Mouse (Mus musculus): ENCODE results near the gene Tas2r113. TPM values are rescaled to one million over a fixed set of nuclear protein-coding genes. Genes with fewer than 3 reads are reported as not detected.
"Not testable (repeated sequence)": the region's sequence is repeated elsewhere in the genome, so short reads cannot be mapped to it uniquely, and the experiment has no call there.

Tas2r113 gene
- not detected in 2 replicates for polyA plus RNA-seq (2014; fragmentation: Nextera tagmentation; extraction: Ambion mirVana)

DNA sequence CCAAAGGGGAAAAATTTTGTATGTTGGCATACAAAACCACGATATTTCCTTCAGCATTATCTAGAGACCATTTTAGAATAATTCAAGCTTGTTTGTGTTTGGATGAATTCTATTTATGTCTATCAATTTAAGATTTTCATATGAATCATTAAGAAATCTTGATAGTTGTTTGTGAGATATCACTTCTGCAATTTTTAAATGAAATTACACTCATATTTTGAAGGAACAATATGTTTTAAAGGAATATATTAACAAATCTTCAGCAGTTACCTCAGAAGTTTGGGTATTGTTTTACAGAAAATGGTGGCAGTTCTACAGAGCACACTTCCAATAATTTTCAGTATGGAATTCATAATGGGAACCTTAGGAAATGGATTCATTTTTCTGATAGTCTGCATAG is at the start of gene Tas2r113:
TSS of gene Tas2r113 (plus strand) at position 301 of the 400 bp plus-strand sequence.
- H3K27ac ChIP-seq = no peak within 1 kb of the TSS
- no peaks in the 10 kb centered on the region for H3K27me3 ChIP-seq (ENCODE audit: control insufficient read depth, insufficient read depth, low read length)
- DNase-seq (ENCODE audit: low spot score) = no peak
- no peak for ATAC-seq (ENCODE audit: low FRiP score)
- no peaks in the 10 kb centered on the region for H3K4me1 ChIP-seq (replicated peaks; ENCODE audit: control insufficient read depth, insufficient read depth, low read length)
- H3K9me3 ChIP-seq (ENCODE audit: control insufficient read depth, low read length) = no peaks in the 10 kb centered on the region
- WGBS = 73% methylated on average over 1 of the region's 1 CpGs
- no peak within 1 kb of the TSS for H3K4me3 ChIP-seq (replicated peaks; ENCODE audit: low read length)
- H3K9ac ChIP-seq = no peak within 1 kb of the TSS
- no peak within 1 kb of the TSS for H3K4me2 ChIP-seq (replicated peaks)
- H3K36me3 ChIP-seq (replicated peaks; ENCODE audit: control insufficient read depth, insufficient read depth) = no peaks in the 10 kb centered on the region

DNA sequence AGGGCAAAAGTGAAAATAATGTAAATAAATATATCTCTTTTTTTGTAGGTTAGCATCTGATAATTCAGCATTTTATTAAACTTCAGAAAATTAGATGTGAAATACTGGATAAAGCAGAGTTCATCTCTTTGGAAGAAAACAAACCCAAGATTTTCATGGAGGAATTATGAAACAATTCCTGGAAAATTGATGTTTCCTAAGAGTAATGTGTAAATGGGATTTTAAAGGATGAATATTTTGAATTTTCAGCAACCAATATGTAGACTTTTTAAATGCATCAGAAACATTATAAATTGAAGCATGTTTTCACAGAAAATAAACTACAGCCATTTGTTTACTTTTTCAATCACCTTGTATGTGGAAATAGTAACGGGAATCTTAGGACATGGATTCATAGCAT is 46.0 kb upstream of the Tas2r113 start, which contains the start of gene Tas2r123:
TSS of gene Tas2r123 (plus strand) at position 301 of the 400 bp plus-strand sequence.
- no peak within 1 kb of the TSS for H3K4me3 ChIP-seq (replicated peaks; ENCODE audit: low read length)
- H3K4me1 ChIP-seq (replicated peaks; ENCODE audit: control insufficient read depth, insufficient read depth, low read length) = no peaks in the 10 kb centered on the region
- WGBS = 90% methylated on average over 1 of the region's 1 CpGs
- H3K27ac ChIP-seq = no peak within 1 kb of the TSS
- no peak within 1 kb of the TSS for H3K9ac ChIP-seq
- ATAC-seq (ENCODE audit: low FRiP score) = no peak
- no peak for DNase-seq (ENCODE audit: low spot score)
- H3K4me2 ChIP-seq (replicated peaks) = no peak within 1 kb of the TSS
- no peaks in the 10 kb centered on the region for H3K27me3 ChIP-seq (ENCODE audit: control insufficient read depth, insufficient read depth, low read length)
- H3K36me3 ChIP-seq (replicated peaks; ENCODE audit: control insufficient read depth, insufficient read depth) = no peaks in the 10 kb centered on the region
- no peaks in the 10 kb centered on the region for H3K9me3 ChIP-seq (ENCODE audit: control insufficient read depth, low read length)

DNA sequence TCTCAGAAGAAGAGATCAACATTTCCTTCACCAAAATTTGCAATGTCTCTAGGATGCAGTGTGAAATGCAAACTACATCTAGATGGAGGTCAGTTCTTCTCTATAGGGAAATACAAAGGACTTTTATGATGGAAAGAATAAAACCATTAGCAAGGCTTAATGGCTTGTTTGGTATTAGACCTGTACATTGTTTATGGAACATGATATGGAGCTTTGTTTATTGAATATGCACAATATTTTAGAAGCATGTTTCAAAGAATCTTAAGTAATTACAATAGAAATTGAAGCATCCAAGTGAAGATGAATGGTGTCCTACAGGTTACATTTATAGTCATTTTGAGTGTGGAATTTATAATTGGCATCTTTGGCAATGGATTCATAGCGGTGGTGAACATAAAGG is 37.7 kb upstream of the Tas2r113 start, which contains the start of gene Tas2r116:
TSS of gene Tas2r116 (plus strand) at position 301 of the 400 bp plus-strand sequence.
- ATAC-seq (ENCODE audit: low FRiP score) (no peak), DNase-seq (ENCODE audit: low spot score) (no peak)
- no peak within 1 kb of the TSS for H3K4me2 ChIP-seq (replicated peaks)
- no peaks in the 10 kb centered on the region for H3K36me3 ChIP-seq (replicated peaks; ENCODE audit: control insufficient read depth, insufficient read depth)
- H3K4me1 ChIP-seq (replicated peaks; ENCODE audit: control insufficient read depth, insufficient read depth, low read length) = no peaks in the 10 kb centered on the region
- no peak within 1 kb of the TSS for H3K4me3 ChIP-seq (replicated peaks; ENCODE audit: low read length)
- no peak within 1 kb of the TSS for H3K9ac ChIP-seq
- no peaks in the 10 kb centered on the region for H3K27me3 ChIP-seq (ENCODE audit: control insufficient read depth, insufficient read depth, low read length)
- 83% methylated on average over 1 of the region's 1 CpGs for WGBS
- no peak within 1 kb of the TSS for H3K27ac ChIP-seq
- no peaks in the 10 kb centered on the region for H3K9me3 ChIP-seq (ENCODE audit: control insufficient read depth, low read length)

DNA sequence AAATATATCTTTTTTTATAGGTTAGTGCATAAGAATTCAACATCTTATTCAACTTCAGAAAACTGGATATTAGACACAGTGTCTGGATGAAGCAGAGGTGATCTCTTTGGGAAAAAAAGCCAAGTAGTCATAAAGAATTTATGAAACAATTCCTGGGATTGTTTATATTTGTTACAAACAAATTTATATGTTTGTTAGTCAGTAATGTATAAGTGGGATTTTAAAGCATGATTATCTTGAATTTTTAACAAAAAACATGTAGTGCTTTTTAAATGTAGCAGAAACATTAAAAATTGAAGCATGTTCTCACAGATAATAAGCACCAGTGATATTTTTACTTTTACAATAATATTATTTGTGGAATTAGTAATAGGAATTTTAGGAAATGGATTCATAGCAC is 25.1 kb upstream of the Tas2r113 start, which contains the start of gene Tas2r110:
TSS of gene Tas2r110 (plus strand) at position 301 of the 400 bp plus-strand sequence.
- no peaks in the 10 kb centered on the region for H3K27me3 ChIP-seq (ENCODE audit: control insufficient read depth, insufficient read depth, low read length)
- DNase-seq (ENCODE audit: low spot score) = peak; percentile 14

DNA sequence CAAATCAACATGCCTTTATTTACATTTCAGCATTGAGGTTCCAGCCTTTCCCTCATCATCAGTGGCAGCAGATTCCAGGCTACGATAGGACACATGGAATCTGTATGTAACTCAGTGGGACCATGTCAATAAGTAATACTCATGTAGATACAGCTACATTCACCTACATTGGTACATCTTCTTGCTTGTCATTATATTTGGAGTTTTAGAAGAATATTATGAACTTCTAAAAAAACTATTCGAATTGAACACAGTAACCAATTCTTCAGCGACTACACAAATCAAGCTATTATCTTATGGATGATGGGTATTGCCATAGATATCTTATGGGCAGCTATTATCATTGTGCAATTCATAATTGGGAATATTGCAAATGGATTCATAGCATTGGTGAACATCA is 16.5 kb downstream of the Tas2r113 start, which contains the start of gene Tas2r125:
TSS of gene Tas2r125 (plus strand) at position 301 of the 400 bp plus-strand sequence.
- Histone ChIP-seq H3K27me3 (ENCODE audit: control insufficient read depth, insufficient read depth, low read length) (no peaks in the 10 kb centered on the region), H3K9ac (no peak within 1 kb of the TSS), H3K27ac (no peak within 1 kb of the TSS), H3K4me2 (replicated peaks) (no peak within 1 kb of the TSS), H3K4me3 (replicated peaks; ENCODE audit: low read length) (no peak within 1 kb of the TSS), H3K36me3 (replicated peaks; ENCODE audit: control insufficient read depth, insufficient read depth) (no peaks in the 10 kb centered on the region), H3K9me3 (ENCODE audit: control insufficient read depth, low read length) (no peaks in the 10 kb centered on the region), H3K4me1 (replicated peaks; ENCODE audit: control insufficient read depth, insufficient read depth, low read length) (no peaks in the 10 kb centered on the region)
- DNase-seq (ENCODE audit: low spot score) (no peak), ATAC-seq (ENCODE audit: low FRiP score) (no peak)
- 85% methylated on average over 3 of the region's 3 CpGs for WGBS

More for the DNA sequence above, 25.1 kb upstream of the Tas2r113 start, which contains the start of gene Tas2r110:
- no peak for ATAC-seq (ENCODE audit: low FRiP score)
- Histone ChIP-seq H3K4me1 (replicated peaks; ENCODE audit: control insufficient read depth, insufficient read depth, low read length) (no peaks in the 10 kb centered on the region), H3K4me2 (replicated peaks) (no peak within 1 kb of the TSS), H3K9ac (no peak within 1 kb of the TSS), H3K36me3 (replicated peaks; ENCODE audit: control insufficient read depth, insufficient read depth) (no peaks in the 10 kb centered on the region), H3K9me3 (ENCODE audit: control insufficient read depth, low read length) (no peaks in the 10 kb centered on the region), H3K4me3 (replicated peaks; ENCODE audit: low read length) (no peak within 1 kb of the TSS), H3K27ac (no peak within 1 kb of the TSS)

DNA sequence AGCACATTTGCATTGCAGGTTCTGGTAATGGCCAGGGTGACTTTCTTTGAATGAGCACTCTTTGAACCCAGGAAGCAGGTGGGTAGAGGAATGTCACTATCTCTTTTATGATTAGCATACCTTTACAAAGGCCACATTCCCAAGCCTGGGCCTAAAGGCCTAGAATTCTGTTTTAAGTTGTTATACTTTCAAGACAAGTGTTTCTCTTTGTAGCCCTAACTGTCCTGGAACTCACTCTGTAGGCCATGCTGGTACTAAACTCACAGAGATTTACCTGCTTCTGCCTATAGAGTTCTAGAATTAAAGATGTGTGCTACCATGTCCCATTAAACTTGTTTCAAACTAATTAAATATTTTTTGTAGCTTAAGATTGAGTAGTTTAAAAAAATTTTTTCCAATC is 48.6 kb downstream of the Tas2r113 start:
- not testable (repeated sequence) for DNase-seq (ENCODE audit: low spot score); H3K9ac ChIP-seq; H3K36me3 ChIP-seq (replicated peaks; ENCODE audit: control insufficient read depth, insufficient read depth); H3K27me3 ChIP-seq (ENCODE audit: control insufficient read depth, insufficient read depth, low read length); H3K9me3 ChIP-seq (ENCODE audit: control insufficient read depth, low read length); H3K4me1 ChIP-seq (replicated peaks; ENCODE audit: control insufficient read depth, insufficient read depth, low read length); H3K27ac ChIP-seq; H3K4me3 ChIP-seq (replicated peaks; ENCODE audit: low read length); ATAC-seq (ENCODE audit: low FRiP score); H3K4me2 ChIP-seq (replicated peaks)

Other genes with a start within 250 kb of the Tas2r113 start
- gene A630073D07Rik, start 241.5 kb upstream of the Tas2r113 start, polyA plus RNA-seq (2014; fragmentation: Nextera tagmentation; extraction: Ambion mirVana) = not detected in 2 replicates
- not detected in 2 replicates for gene Tas2r120, start 236.1 kb upstream of the Tas2r113 start, polyA plus RNA-seq (2014; fragmentation: Nextera tagmentation; extraction: Ambion mirVana)
- not detected in 2 replicates for gene Tas2r121, start 192.0 kb upstream of the Tas2r113 start, polyA plus RNA-seq (2014; fragmentation: Nextera tagmentation; extraction: Ambion mirVana)
- gene Tas2r122, start 181.1 kb upstream of the Tas2r113 start, polyA plus RNA-seq (2014; fragmentation: Nextera tagmentation; extraction: Ambion mirVana) = not detected in 2 replicates
- gene Tas2r115, start 155.0 kb upstream of the Tas2r113 start, polyA plus RNA-seq (2014; fragmentation: Nextera tagmentation; extraction: Ambion mirVana) = not detected in 2 replicates
- not detected in 2 replicates for gene Tas2r124, start 138.3 kb upstream of the Tas2r113 start, polyA plus RNA-seq (2014; fragmentation: Nextera tagmentation; extraction: Ambion mirVana)
- not detected in 2 replicates for gene Tas2r102, start 130.9 kb upstream of the Tas2r113 start, polyA plus RNA-seq (2014; fragmentation: Nextera tagmentation; extraction: Ambion mirVana)
- not detected in 2 replicates for gene Tas2r136, start 114.8 kb upstream of the Tas2r113 start, polyA plus RNA-seq (2014; fragmentation: Nextera tagmentation; extraction: Ambion mirVana)
- not detected in 2 replicates for gene Tas2r117, start 90.2 kb upstream of the Tas2r113 start, polyA plus RNA-seq (2014; fragmentation: Nextera tagmentation; extraction: Ambion mirVana)
- not detected in 2 replicates for gene Tas2r123, start 45.9 kb upstream of the Tas2r113 start, polyA plus RNA-seq (2014; fragmentation: Nextera tagmentation; extraction: Ambion mirVana)
- gene Tas2r116, start 37.6 kb upstream of the Tas2r113 start, polyA plus RNA-seq (2014; fragmentation: Nextera tagmentation; extraction: Ambion mirVana) = not detected in 2 replicates
- gene Tas2r110, start 25.0 kb upstream of the Tas2r113 start, polyA plus RNA-seq (2014; fragmentation: Nextera tagmentation; extraction: Ambion mirVana) = not detected in 2 replicates
- not detected in 2 replicates for gene Tas2r125, start 16.6 kb downstream of the Tas2r113 start, polyA plus RNA-seq (2014; fragmentation: Nextera tagmentation; extraction: Ambion mirVana)
- not detected in 2 replicates for gene Tas2r129, start 58.1 kb downstream of the Tas2r113 start, polyA plus RNA-seq (2014; fragmentation: Nextera tagmentation; extraction: Ambion mirVana)
- not detected in 2 replicates for gene Tas2r131, start 64.9 kb downstream of the Tas2r113 start, polyA plus RNA-seq (2014; fragmentation: Nextera tagmentation; extraction: Ambion mirVana)
- not detected in 2 replicates for gene Tas2r109, start 88.0 kb downstream of the Tas2r113 start, polyA plus RNA-seq (2014; fragmentation: Nextera tagmentation; extraction: Ambion mirVana)
- not detected in 2 replicates for gene Tas2r103, start 144.1 kb downstream of the Tas2r113 start, polyA plus RNA-seq (2014; fragmentation: Nextera tagmentation; extraction: Ambion mirVana)
- not detected in 2 replicates for gene Tas2r140, start 162.8 kb downstream of the Tas2r113 start, polyA plus RNA-seq (2014; fragmentation: Nextera tagmentation; extraction: Ambion mirVana)
- 113 and 117 TPM in 2 replicates for gene Smim10l1, start 211.9 kb downstream of the Tas2r113 start, polyA plus RNA-seq (2014; fragmentation: Nextera tagmentation; extraction: Ambion mirVana)